Mouse (Mus musculus) spleen, adult 12 weeks (tissue): ENCODE data around the gene Krtap19-1.

Source experiments
- DNase-seq: peaks from one replicate; pipeline ENCODE4 v3.0.0; 2022; ENCODE audit warnings: low spot score

The Krtap19-1 gene

DNA sequence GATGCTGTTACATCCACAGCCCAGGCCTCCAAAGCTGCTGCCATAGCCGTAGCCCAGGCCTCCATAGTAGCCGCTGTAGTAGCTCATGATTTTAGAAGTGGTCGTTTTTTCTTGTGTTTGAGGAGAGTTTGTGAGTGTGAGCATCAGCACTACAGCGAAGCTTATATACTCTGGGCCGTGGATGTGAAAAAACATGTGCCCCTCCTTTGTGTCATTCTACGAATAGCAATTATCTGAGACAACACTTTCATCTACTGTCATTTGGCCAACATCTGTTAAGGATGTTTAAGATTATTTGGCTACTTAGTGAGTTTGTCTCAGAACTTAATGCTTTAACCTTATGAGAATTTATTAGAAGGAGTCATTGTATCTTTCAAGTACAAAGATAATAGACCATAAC, at the start of gene Krtap19-1:
Krtap19-1 (minus strand) TSS at position 101 of the 400 bp plus-strand sequence.
- no peak for DNase-seq

DNA sequence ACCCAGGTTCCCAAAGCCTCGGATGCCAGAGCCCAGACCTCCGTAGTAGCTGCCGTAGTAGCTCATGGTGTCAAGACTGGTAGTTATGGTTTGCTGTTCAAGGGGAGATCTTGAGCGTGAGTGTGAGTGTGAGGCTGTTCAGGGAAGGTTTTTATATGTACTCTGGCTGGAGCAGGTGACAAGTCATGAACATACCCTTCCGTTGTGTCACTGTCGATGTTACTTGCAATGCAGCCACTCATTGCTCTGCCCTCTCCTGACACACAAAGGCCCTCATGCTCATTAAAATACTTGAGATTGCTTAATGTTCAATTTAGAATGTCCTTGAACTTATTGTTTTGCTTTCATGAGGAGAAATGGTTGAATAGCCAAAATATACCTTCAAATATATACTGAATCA, 27.1 kb upstream of the Krtap19-1 start, which contains the start of gene Krtap19-5:
Krtap19-5 (minus strand) TSS at position 101 of the 400 bp plus-strand sequence.
- DNase-seq = no peak

DNA sequence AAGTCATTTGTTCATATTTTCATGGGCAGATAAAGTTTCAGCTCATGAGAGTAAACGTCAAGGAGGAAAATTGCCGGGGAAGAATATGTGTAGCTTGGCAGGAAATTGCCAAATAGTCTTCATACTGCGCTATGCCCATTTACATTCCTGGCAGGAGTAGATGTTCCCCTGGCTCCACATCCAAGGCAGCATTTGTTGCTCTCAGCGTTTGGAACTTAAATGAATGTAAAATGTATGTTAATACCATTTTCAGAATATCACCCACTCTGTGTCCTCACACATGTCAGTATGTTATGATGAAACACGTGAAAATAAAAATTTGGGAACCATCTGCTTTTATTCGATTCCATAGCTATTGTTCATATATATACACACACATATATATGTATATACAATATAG, 17.7 kb upstream of the Krtap19-1 start:
- no peak for DNase-seq

DNA sequence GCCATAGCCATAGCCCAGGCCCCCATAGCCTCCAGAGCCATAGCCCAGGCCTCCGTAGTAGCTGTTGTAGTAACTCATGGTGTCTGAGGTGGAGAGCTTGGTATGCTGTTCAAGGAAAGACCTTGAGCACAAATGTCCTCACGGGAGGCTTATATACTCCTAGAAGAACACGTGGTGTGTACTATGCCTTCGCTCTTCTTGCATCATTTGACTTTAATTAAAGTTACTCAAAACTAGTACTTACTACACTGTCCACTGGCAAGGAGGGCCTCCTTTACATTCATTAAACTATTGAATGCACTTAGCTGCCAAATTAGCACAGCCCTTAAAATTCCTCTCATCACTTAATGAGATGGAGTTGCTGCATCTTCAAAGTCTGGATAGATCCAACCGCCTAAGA, 15.8 kb upstream of the Krtap19-1 start, which contains the start of gene Krtap19-4:
Krtap19-4 (minus strand) TSS at position 101 of the 400 bp plus-strand sequence.
- DNase-seq = no peak

DNA sequence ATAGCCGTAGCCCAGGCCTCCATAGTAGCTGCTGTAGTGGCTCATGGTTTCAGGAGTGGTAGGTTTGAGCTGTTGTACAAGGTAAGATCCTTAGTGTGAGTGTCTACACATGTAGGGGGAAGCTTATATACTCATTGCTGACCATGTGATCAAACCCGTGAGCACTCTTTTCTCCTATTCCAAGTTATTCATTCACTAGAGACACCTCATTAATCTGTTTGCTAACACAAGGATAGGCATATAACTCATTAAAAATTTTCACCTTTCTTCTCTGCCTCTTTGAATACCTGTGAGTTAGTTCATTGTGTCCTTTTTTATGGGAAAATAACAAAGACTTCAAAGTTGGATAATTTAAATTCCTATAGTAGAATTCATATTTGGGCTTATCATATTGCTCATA, 8.7 kb upstream of the Krtap19-1 start, which contains the start of gene Krtap19-3:
Krtap19-3 (minus strand) TSS at position 101 of the 400 bp plus-strand sequence.
- DNase-seq = no peak

DNA sequence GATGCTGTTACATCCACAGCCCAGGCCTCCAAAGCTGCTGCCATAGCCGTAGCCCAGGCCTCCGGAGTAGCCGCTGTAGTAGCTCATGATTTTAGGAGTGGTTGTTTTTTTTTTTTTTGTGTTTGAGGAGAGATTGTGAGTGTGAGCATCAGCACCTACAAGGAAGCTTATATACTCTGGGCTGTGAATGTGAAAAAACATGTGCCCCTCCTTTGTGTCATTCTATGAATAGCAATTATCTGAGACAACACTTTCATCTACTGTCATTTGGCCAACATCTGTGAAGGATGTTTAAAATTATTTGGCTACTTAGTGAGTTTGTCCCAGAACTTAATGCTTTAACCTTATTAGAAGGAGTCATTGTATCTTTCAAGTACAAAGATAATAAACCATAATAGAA, 5.0 kb upstream of the Krtap19-1 start, which contains the start of gene Krtap19-2:
Krtap19-2 (minus strand) TSS at position 101 of the 400 bp plus-strand sequence.
- no peak for DNase-seq

DNA sequence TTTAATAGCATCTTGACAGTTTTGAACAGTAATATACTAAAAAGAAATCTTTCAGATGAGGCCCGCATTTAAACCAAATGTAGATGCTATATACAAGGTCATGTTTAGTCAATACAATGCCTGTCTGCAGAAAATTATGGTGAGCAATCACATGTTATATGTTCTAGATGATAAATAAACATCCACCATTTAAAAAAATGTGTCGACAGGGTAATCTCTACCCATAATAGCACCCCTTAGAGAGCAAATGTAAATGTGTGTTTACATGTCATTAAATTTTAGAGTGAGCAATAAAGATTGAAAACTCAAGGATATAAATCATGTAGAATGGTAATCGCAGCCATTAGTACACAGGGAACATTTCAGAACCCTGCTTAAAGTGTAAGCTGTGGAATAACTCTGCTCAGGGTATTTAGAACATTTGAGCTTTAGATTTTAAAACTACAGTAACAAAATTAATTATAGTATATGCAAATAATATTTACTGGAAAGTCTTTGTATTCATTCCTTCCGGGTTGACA, 4.3 kb downstream of the Krtap19-1 start:
- DNase-seq = no peak

DNA sequence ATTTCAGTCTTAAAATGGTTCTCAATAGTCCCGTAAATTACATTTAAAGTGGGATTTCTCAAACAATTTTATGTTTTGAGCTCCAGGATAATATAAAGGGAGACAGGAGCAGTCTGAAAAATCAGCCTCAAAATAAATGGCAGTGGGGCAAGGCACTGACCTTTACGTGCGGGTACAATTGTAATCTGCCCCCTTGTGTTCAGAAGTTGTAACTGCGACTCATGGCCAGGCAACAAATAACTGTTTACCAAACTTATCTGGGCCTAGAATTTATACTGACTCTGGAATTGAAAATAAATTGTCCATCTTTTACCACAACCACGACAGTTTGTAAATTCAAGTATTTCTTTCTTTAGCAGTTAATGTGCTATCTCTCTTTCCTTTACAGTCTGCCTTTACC, 17.8 kb downstream of the Krtap19-1 start:
- DNase-seq = no peak

DNA sequence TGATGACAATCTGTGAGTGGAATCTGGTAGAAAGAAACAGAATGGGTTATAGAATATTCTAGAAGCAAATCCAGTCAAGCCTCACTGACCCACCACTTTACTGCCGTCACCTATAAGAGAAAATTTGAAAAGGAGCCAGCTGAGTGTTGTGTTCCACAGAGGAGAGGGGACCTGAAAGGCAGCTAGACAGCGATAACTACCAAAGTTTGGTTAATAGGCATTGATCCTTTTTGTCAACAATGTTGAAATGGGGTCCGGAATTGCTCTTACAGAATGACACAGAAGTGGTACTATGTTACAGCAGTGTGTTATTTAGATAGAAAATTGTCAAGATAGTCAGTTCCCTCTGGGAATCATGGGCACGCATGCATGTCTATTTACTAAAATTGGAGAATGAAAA, 20.7 kb downstream of the Krtap19-1 start:
- no peak for DNase-seq

DNA sequence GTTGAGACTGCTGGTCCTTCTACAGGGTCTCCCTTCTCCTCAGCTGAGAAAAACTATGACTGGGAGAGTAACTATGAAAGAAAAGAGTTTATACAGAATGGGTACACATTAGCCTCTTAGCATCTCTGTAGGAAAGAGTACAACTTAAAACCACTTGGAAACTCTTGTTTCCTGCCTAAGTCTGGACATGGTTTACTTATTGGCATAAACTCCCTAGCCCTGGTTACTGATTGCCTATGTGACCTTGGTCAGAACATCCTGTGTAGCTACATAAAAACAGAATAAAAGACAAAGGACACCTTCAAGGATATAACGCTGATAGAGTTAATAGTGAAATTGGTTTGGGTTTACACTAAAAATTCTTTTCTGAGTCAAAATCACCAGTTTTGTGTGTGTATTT, 21.8 kb downstream of the Krtap19-1 start:
- no peak for DNase-seq

DNA sequence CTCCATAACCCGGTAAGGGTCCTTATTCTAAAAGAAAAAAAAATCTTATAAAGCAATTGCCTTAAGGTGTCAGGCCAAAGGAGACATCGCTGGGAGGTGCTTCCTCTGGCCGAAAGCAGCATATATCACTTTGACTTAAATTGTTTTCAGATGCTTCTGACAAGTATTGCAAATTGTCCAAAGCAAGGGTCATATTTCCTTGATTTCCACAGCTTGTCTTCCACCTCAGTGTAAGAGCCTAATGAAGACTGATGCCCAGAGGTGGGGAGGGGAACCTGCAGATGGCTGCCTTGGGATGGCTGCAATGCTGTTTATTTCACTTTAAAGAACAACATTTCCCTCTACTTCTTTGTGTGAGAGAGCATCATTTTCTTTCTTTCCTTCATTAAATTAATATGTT, 42.2 kb downstream of the Krtap19-1 start:
- no peak for DNase-seq

DNA sequence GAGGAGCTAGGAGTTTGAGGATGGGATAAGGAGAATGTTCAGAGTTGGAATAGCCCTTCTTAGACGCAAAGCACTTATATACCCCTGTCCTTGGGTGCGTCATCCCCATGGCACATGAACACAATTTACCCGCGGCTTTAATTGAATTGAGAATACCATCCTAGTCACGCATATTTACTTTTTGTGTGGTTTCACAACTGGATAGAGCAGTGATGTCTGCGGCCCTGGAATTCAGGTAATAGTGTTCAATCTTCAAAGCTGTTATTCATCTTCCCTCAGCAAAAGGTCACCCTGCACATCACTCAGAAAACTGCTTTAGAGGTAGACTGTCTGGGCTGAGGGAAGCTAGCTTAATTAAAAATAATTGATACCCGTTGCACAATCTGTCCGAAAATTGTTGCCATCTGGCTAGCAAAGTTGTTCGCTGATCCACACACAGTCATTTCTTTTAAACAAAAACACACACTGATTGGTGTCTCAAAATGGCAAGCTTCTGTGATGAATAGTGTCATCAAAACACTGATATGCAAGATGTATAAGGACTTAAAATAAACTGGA, 43.0 kb downstream of the Krtap19-1 start, which contains the start of gene Krtap14:
Krtap14 (minus strand) TSS at position 51 of the 558 bp plus-strand sequence.
- no peak for DNase-seq

DNA sequence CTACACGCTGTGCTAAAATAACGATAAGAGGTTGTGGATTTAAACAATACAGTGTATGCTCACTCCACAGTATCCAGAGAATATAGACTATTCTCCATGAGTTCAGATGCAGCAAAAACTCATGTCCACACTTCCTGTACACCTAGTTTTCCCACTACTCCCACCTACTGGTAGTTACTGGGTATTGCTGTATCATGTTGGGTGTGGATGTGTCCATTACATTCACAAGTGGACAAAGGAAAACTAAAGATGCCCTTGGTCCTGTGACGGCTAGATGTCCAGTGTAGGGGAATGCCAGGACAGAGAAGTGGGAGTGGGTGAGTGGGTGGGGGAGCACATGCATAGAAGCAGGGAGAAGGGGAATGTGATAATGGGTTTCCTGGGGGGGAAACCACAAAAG, 45.5 kb downstream of the Krtap19-1 start:
- no peak for DNase-seq

DNA sequence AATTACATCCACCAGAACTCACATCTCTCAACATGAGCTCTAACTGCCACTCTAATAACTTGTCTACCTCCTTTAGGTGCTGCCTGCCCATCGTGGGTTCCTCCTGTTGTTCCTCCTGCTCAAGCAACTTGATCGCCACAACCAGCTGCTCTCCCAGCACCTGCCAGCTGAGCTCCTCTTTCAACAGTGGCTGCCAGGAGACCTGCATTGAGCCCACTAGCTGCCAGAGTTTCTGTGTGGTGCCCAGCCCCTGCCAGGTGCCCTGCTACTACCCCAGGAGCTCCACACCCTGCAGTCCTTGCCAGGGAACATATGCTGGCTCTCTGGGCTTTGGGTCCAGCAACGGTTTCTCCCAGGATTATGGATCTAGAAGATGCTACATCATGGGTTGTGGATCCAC, 49.1 kb downstream of the Krtap19-1 start, which contains the start of gene Krtap15:
Krtap15 (plus strand) TSS at position 150 of the 400 bp plus-strand sequence.
- no peak for DNase-seq
